Mouse (Mus musculus) urinary bladder, adult 18-20 months (tissue): ENCODE results near the gene Hes5.

ENCODE experiments used
- DNase-seq, 2 experiments: peaks; one replicate each; pipeline ENCODE4 v3.0.0; 2022; ENCODE audit warnings: low spot score in 2 of 2, mixed read lengths in 2 of 2

The Hes5 gene

DNA sequence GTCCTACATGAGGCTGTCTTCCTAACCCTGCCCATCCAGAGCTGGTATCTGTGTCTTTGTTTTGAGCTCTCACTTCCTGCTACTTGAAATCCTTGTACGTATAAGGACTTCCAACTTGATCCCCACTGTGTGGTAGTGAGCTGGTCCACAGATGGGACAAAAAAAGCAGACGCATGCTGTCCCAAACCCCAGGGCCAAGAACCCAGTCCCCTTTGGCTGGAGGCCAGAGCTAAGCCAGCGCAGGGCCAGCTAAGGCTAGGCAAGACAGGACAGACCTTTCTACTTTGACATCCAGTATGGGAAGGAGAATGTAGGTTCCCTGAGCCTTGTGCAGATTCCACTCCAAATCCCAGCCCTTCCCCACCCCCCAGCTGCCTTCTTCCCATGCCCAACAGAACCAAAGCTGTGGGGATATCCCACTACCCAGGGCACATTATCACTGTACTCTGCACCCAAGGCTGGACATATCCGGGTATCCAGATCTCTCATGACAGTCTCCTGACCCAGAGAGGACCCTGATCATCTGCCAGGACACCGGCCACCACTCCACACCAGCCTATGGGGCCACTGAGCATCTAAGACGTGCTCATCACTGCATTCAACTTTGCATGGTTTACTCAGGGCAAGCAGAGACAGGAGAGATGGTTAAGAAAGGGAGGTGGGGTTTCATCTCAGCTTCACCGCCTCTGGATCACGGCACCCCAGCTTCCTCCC, 50.7 kb downstream of the Hes5 start:
- DNase-seq = no peak
